Mouse (Mus musculus) cerebellum, adult 2 months (tissue): ENCODE measurements around the gene Ovol3. TPM values are rescaled to one million over a fixed set of nuclear protein-coding genes. Genes with fewer than 3 reads are reported as not detected.

Experiments
- DNase-seq, 2 experiments: peaks; one replicate each; pipeline ENCODE4 v3.0.0; 2021
- H3K27ac ChIP-seq: fragments of 200-500 bp; 2 replicates; pipeline ENCODE4 v1.5.1; 2012; ENCODE audit warnings: low read length, control low read depth, inconsistent platforms; ENCODE audit not compliant: insufficient read depth
- H3K27me3 ChIP-seq: fragments of 200-500 bp; 2 replicates; pipeline ENCODE4 v1.6.1; 2012; ENCODE audit warnings: inconsistent platforms, mild to moderate bottlenecking, low read length, moderate library complexity; ENCODE audit not compliant: control insufficient read depth, insufficient read depth
- H3K4me1 ChIP-seq: fragments of 200-500 bp; 2 replicates; pipeline ENCODE4 v1.6.1; 2011; ENCODE audit warnings: low read length; ENCODE audit not compliant: control insufficient read depth, insufficient read depth
- H3K4me3 ChIP-seq: fragments of 200-500 bp; replicated peaks from 2 replicates; pipeline ENCODE3; 2011; ENCODE audit warnings: mild to moderate bottlenecking, low read depth, low read length, control low read depth; ENCODE audit not compliant: insufficient read depth
- CTCF ChIP-seq: fragments of 200-500 bp; IDR thresholded peaks from 2 replicates; pipeline ENCODE4 v1.5.1; 2011; ENCODE audit warnings: low read depth, mild to moderate bottlenecking, control low read depth, low read length, moderate library complexity, borderline replicate concordance; ENCODE audit not compliant: insufficient read depth
- POLR2A ChIP-seq: fragments of 200-500 bp; IDR thresholded peaks from 2 replicates; pipeline ENCODE4 v1.6.1; 2011; ENCODE audit warnings: low read length, control low read depth, borderline replicate concordance; ENCODE audit not compliant: insufficient read depth
- WGBS: fragments of 180-500 bp; shearing (Covaris S2); methylation state at CpG from one replicate; pipeline ENCODE4 v1.1.7; 2018; 5-methylcytosine and 5-hydroxymethylcytosine counted together
- polyA plus RNA-seq: library from polyadenylated mRNA; depleted of rRNA; stranded (reverse); fragments of >200 nt; gene quantifications from 2 replicates; pipeline ENCODE4 v1.2.3, GENCODE M21; 2012; rRNA removed

The Ovol3 gene
- polyA plus RNA-seq: not detected in 2 replicates

GRCm38 (mm10) chr7:30235625-30236024, at the start of gene Ovol3:
Ovol3 (minus strand) TSS chr7:30235725.
- no peak within 1 kb of the TSS for H3K27ac ChIP-seq
- WGBS: 92% methylated on average over 4 of the region's 4 CpGs
- H3K4me1 ChIP-seq: peaks cover 10% of the 10 kb centered on the region
- no peak for TF ChIP-seq POLR2A
- TF ChIP-seq CTCF: no peak
- H3K4me3 ChIP-seq: no peak within 1 kb of the TSS
- H3K27me3 ChIP-seq: no peaks in the 10 kb centered on the region
- no peak for DNase-seq

- Histone ChIP-seq H3K27me3 (no peaks in the 10 kb centered on the region), H3K4me3 (no peak overlapping the region), H3K27ac (no peak overlapping the region), H3K4me1 (peaks cover 17% of the 10 kb centered on the region; the same call in 1 of the 2 replicates)
- TF ChIP-seq CTCF (no peak), POLR2A (peak; percentile 17; the same call in 1 of the 2 replicates)
- DNase-seq: no peak
- WGBS: 70% methylated on average over 7 of the region's 7 CpGs
Observed at GRCm38 (mm10) chr7:30282740-30283139, 47.2 kb upstream of the Ovol3 start.

GRCm38 (mm10) chr7:30281522-30281921, 46.0 kb upstream of the Ovol3 start:
- Histone ChIP-seq H3K27ac (no peak overlapping the region), H3K4me1 (peaks cover 6% of the 10 kb centered on the region; the same call in 1 of the 2 replicates), H3K4me3 (no peak overlapping the region), H3K27me3 (no peaks in the 10 kb centered on the region)
- no peak for DNase-seq
- WGBS: 86% methylated on average over 4 of the region's 4 CpGs
- TF ChIP-seq POLR2A (no peak), CTCF (no peak)

- no peak for TF ChIP-seq CTCF
- TF ChIP-seq POLR2A: no peak
- Histone ChIP-seq H3K27ac (peak overlapping the region; percentile 85), H3K27me3 (no peaks in the 10 kb centered on the region), H3K4me3 (peak overlapping the region; percentile 79), H3K4me1 (no peaks in the 10 kb centered on the region)
- WGBS: under 1% methylated on average over 20 of the region's 20 CpGs
- peak; percentile 86 to 87 for DNase-seq
Observed at GRCm38 (mm10) chr7:30280670-30281138, 45.2 kb upstream of the Ovol3 start.

GRCm38 (mm10) chr7:30279951-30280669, 44.6 kb upstream of the Ovol3 start, which contains the start of the genes Thap8 and Wdr62:
Thap8 (plus strand) TSS chr7:30280094.
Wdr62 (minus strand) TSS chr7:30280419.
- H3K27me3 ChIP-seq: no peaks in the 10 kb centered on the region
- no peaks in the 10 kb centered on the region for H3K4me1 ChIP-seq
- H3K27ac ChIP-seq: peak within 1 kb of the TSS; percentile 85
- DNase-seq: peak; percentile 90 to 92
- under 1% methylated on average over 49 of the region's 49 CpGs for WGBS
- TF ChIP-seq CTCF (no peak), POLR2A (no peak)
- peak within 1 kb of the TSS; percentile 79 for H3K4me3 ChIP-seq

- DNase-seq: no peak
- no peak overlapping the region for H3K27ac ChIP-seq
- no peaks in the 10 kb centered on the region for H3K27me3 ChIP-seq
- WGBS: 1% methylated on average over 6 of the region's 6 CpGs
- H3K4me1 ChIP-seq: no peaks in the 10 kb centered on the region
- no peak for TF ChIP-seq CTCF
- H3K4me3 ChIP-seq: peak overlapping the region; percentile 79
Observed at GRCm38 (mm10) chr7:30279536-30279935, 44.0 kb upstream of the Ovol3 start.

- TF ChIP-seq POLR2A (no peak), CTCF (no peak)
- no peak overlapping the region for H3K27ac ChIP-seq
- 42% methylated on average over 2 of the region's 2 CpGs for WGBS
Observed at GRCm38 (mm10) chr7:30278911-30279310, 43.4 kb upstream of the Ovol3 start.

GRCm38 (mm10) chr7:30274383-30274782, 38.9 kb upstream of the Ovol3 start:
- Histone ChIP-seq H3K27me3 (no peaks in the 10 kb centered on the region), H3K4me3 (no peak overlapping the region), H3K27ac (no peak overlapping the region), H3K4me1 (no peaks in the 10 kb centered on the region)
- TF ChIP-seq POLR2A (no peak), CTCF (no peak)
- DNase-seq: no peak
- 80% methylated on average over 6 of the region's 6 CpGs for WGBS

More at GRCm38 (mm10) chr7:30278911-30279310, 43.4 kb upstream of the Ovol3 start:
- no peak for DNase-seq
- Histone ChIP-seq H3K4me1 (no peaks in the 10 kb centered on the region), H3K27me3 (no peaks in the 10 kb centered on the region), H3K4me3 (no peak overlapping the region)
